Mouse (Mus musculus): ENCODE data around the gene Gm4756.

GRCm38 (mm10) chr12:72612053-72612452 lies 37.4 kb downstream of the Gm4756 start:
- TF ChIP-seq CTCF (IDR thresholded peaks at IDR 0.05; ENCODE audit: low read depth), result no peak
- TF ChIP-seq EP300 (IDR thresholded peaks at IDR 0.05; ENCODE audit: low read depth), result no peak

Data from liver, postnatal 0 days (tissue).